Mouse (Mus musculus) macrophage (primary cell): Measurements from ENCODE around the gene Zswim8. TPM values are rescaled to one million over a fixed set of nuclear protein-coding genes. Genes with fewer than 3 reads are reported as not detected.

Source experiments
- H3K27ac ChIP-seq: fragments of 350-480 bp; formaldehyde crosslinking; 2 replicates; pipeline ENCODE4 v1.9.0; 2021
- H3K36me3 ChIP-seq: fragments of 350-480 bp; formaldehyde crosslinking; 2 replicates; pipeline ENCODE4 v1.9.0; 2021; ENCODE audit errors: inconsistent target
- H3K4me3 ChIP-seq: fragments of 350-480 bp; formaldehyde crosslinking; 2 replicates; pipeline ENCODE4 v1.9.0; 2021; ENCODE audit errors: inconsistent target
- H3K79me2 ChIP-seq: fragments of 350-480 bp; formaldehyde crosslinking; 2 replicates; pipeline ENCODE4 v1.9.0; 2021; ENCODE audit errors: inconsistent target
- WGBS: methylation state at CpG from one replicate; pipeline ENCODE4 v1.1.7; 2026; ENCODE audit warnings: inconsistent platforms; ENCODE audit not compliant: missing documents; 5-methylcytosine and 5-hydroxymethylcytosine counted together
- polyA plus RNA-seq: library from polyadenylated mRNA; stranded (reverse); fragments of 250-400 nt; gene quantifications from 3 replicates; pipeline ENCODE4 v1.2.4, GENCODE M21; 2018; ENCODE audit warnings: inconsistent platforms

Gene Zswim8
- polyA plus RNA-seq, 1 experiment from 2014 or later = 47.0 TPM

DNA sequence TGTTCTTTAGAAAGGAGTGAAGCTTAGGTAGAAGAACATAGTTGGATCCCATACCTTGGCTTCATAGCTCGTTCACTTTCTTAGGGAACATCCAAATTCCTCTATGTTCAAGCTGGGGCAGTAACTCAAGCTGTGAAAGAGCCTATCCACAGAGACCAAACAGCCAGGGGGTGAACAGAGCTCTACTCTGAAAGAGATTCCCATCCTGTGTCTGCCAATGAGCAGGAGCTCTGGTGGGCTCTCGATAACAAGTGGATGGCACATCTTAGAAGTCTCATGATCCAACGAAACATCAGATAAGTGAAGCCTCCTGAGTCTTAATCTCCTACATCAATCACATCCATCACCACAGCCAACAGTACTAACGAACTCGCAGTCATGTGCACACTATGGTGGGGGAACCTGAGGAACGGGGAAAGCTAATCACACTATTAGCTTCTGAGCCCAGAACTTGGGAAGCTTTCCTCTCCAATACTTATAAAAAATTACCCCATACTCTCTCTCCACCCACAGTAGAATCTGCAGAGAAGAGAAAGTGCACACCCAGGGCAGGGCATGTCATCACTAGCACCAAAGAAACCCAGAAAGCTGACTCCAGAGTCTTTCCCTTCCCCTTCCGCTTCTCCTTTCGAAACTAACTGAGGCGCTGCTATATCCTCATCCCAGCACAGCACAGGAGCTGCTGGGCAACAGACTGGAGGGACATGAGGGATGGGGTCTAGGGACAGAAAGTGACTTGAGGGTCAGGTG is 23.7 kb downstream of the Zswim8 start:
- Histone ChIP-seq H3K27ac (peak overlapping the region; percentile 95), H3K4me3 (no peak overlapping the region), H3K79me2 (peaks cover 64% of the 10 kb centered on the region), H3K36me3 (peaks cover 42% of the 10 kb centered on the region)
- 54% methylated on average over 9 of the region's 9 CpGs for WGBS

- Histone ChIP-seq H3K36me3 (peaks cover 22% of the 10 kb centered on the region), H3K4me3 (peak overlapping the region; percentile 92), H3K79me2 (peaks cover 52% of the 10 kb centered on the region), H3K27ac (peak overlapping the region; percentile 95)
- 30% methylated on average over 12 of the region's 12 CpGs for WGBS
Measured at GRCm38 (mm10) chr14:20733041-20733951, 25.9 kb downstream of the Zswim8 start.

- H3K36me3 ChIP-seq = peaks cover 17% of the 10 kb centered on the region
- H3K27ac ChIP-seq = peak within 1 kb of the TSS; percentile 95
- H3K79me2 ChIP-seq = peaks cover 43% of the 10 kb centered on the region
- peak within 1 kb of the TSS; percentile 92 for H3K4me3 ChIP-seq
- under 1% methylated on average over 72 of the region's 81 CpGs for WGBS
Measured at GRCm38 (mm10) chr14:20733952-20734774, 26.8 kb downstream of the Zswim8 start, which contains the start of gene Ndst2. TSS of gene Ndst2 (minus strand) at chr14:20734562.

DNA sequence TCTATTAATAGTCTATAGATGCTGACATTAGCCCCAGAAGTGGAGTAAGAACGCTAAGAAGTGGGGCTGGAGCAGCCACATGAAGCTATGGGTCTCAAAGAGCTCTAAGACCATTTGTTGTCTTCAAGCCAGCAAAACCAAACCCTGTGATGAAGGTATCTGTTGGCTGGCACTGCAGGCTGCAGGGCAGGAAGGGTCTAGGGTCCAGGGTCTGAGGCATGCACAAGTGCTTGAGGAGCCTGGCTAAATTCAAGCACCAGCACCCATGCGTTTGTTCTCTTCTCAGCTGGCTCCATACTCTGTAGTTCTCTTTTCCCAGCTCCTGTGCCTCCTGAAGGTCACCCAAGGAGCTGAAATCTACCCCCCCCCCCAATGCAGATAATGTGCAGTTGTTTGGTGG is 27.7 kb downstream of the Zswim8 start:
- peak overlapping the region; percentile 41 for H3K27ac ChIP-seq
- WGBS = 63% methylated on average over 2 of the region's 2 CpGs
- H3K36me3 ChIP-seq = peaks cover 15% of the 10 kb centered on the region

DNA sequence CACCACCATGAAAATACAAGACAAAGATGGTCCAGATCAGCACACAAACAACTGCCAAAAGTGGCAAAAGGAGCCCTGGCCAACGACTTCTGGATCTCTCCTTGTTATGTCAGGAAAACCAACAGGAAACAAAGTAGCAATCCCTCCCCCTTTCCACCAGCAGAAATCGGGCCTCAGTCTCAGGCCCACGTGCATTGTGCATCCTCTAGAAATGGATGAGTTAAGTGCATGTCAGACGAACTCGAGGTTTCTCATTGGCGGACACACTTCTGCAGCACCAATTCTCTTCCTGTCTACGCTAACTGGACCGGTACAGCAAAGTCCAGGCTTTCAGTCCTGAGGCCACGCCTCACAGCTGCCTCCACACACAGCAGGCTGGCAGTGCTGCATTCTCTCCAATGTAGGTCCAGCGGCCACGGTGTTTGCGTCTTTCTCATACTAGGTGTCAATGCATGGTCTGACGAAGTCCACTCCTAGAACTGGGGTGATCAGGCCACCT is 28.6 kb downstream of the Zswim8 start:
- Histone ChIP-seq H3K4me3 (no peak overlapping the region), H3K36me3 (0 out of 2 replicates have a peak, but pooled peaks cover 10% of the 10 kb centered on the region), H3K27ac (no peak overlapping the region), H3K79me2 (peaks cover 25% of the 10 kb centered on the region)
- WGBS = 62% methylated on average over 12 of the region's 13 CpGs

More for the DNA sequence above, 27.7 kb downstream of the Zswim8 start:
- Histone ChIP-seq H3K4me3 (no peak overlapping the region; the same call in 1 of the 2 replicates), H3K79me2 (peaks cover 34% of the 10 kb centered on the region)

- Histone ChIP-seq H3K36me3 (peaks cover 14% of the 10 kb centered on the region; the same call in 1 of the 2 replicates), H3K79me2 (peaks cover 17% of the 10 kb centered on the region), H3K27ac (no peak overlapping the region), H3K4me3 (no peak overlapping the region)
- 37% methylated on average over 14 of the region's 14 CpGs for WGBS
Measured at GRCm38 (mm10) chr14:20737306-20737705, 30.0 kb downstream of the Zswim8 start.

- H3K36me3 ChIP-seq = peaks cover 14% of the 10 kb centered on the region; the same call in 1 of the 2 replicates
- 92% methylated on average over 8 of the region's 8 CpGs for WGBS
- peaks cover 5% of the 10 kb centered on the region for H3K79me2 ChIP-seq
- H3K27ac ChIP-seq = no peak overlapping the region
- no peak overlapping the region for H3K4me3 ChIP-seq
Measured at GRCm38 (mm10) chr14:20738511-20738910, 31.2 kb downstream of the Zswim8 start.

GRCm38 (mm10) chr14:20741301-20741700 is 33.9 kb downstream of the Zswim8 start:
- no peaks in the 10 kb centered on the region for H3K79me2 ChIP-seq
- H3K4me3 ChIP-seq = no peak overlapping the region
- 97% methylated on average over 9 of the region's 9 CpGs for WGBS
- H3K36me3 ChIP-seq = peaks cover 23% of the 10 kb centered on the region; the same call in 1 of the 2 replicates
- no peak overlapping the region for H3K27ac ChIP-seq

GRCm38 (mm10) chr14:20743614-20744013 is 36.3 kb downstream of the Zswim8 start:
- no peak overlapping the region for H3K4me3 ChIP-seq
- peaks cover 23% of the 10 kb centered on the region; the same call in 1 of the 2 replicates for H3K36me3 ChIP-seq
- H3K79me2 ChIP-seq = no peaks in the 10 kb centered on the region
- H3K27ac ChIP-seq = no peak overlapping the region
- WGBS = 87% methylated on average over 3 of the region's 3 CpGs

GRCm38 (mm10) chr14:20746935-20747334 is 39.6 kb downstream of the Zswim8 start:
- Histone ChIP-seq H3K4me3 (no peak overlapping the region), H3K36me3 (peaks cover 11% of the 10 kb centered on the region; the same call in 1 of the 2 replicates), H3K27ac (no peak overlapping the region), H3K79me2 (no peaks in the 10 kb centered on the region)
- WGBS = 82% methylated on average over 3 of the region's 3 CpGs

GRCm38 (mm10) chr14:20748388-20748787 is 41.0 kb downstream of the Zswim8 start:
- WGBS = 84% methylated on average over 4 of the region's 4 CpGs
- no peaks in the 10 kb centered on the region for H3K79me2 ChIP-seq
- peaks cover 10% of the 10 kb centered on the region; the same call in 1 of the 2 replicates for H3K36me3 ChIP-seq
- no peak overlapping the region for H3K27ac ChIP-seq
- no peak overlapping the region for H3K4me3 ChIP-seq

- Histone ChIP-seq H3K27ac (no peak overlapping the region), H3K36me3 (peaks cover 10% of the 10 kb centered on the region; the same call in 1 of the 2 replicates), H3K4me3 (no peak overlapping the region), H3K79me2 (no peaks in the 10 kb centered on the region)
- WGBS = 98% methylated on average over 4 of the region's 4 CpGs
Measured at GRCm38 (mm10) chr14:20749494-20750051, 42.2 kb downstream of the Zswim8 start.

GRCm38 (mm10) chr14:20750503-20750902 is 43.2 kb downstream of the Zswim8 start:
- WGBS = 95% methylated on average over 5 of the region's 5 CpGs
- H3K79me2 ChIP-seq = no peaks in the 10 kb centered on the region
- no peak overlapping the region for H3K27ac ChIP-seq
- H3K36me3 ChIP-seq = peaks cover 6% of the 10 kb centered on the region; the same call in 1 of the 2 replicates
- H3K4me3 ChIP-seq = no peak overlapping the region
